Mouse (Mus musculus) kidney, embryonic 16.5 days (tissue): ENCODE data around the gene Amt. TPM values are rescaled to one million over a fixed set of nuclear protein-coding genes. Genes with fewer than 3 reads are reported as not detected.
"Not testable (repeated sequence)": the region's sequence is repeated elsewhere in the genome, so short reads cannot be mapped to it uniquely, and the experiment has no call there.

Source experiments
- ATAC-seq: fragments of 200-750 bp; cut with Nextera tagmentation; 2 replicates; pipeline ENCODE4 v1.8.0; 2017; ENCODE audit warnings: moderate TSS enrichment; ENCODE audit not compliant: low FRiP score, low TSS enrichment
- H3K27ac ChIP-seq: fragments of 300-500 bp; sonication (generic); 2 replicates; pipeline ENCODE4 v1.5.1; 2014; ENCODE audit warnings: low read length
- H3K27me3 ChIP-seq: fragments of 300-500 bp; sonication (generic); 2 replicates; pipeline ENCODE4 v1.6.1; 2014; ENCODE audit warnings: low read length, control low read depth, mixed read lengths; ENCODE audit not compliant: insufficient read depth
- H3K36me3 ChIP-seq: fragments of 300-500 bp; sonication (generic); 2 replicates; pipeline ENCODE4 v1.6.1; 2014; ENCODE audit warnings: low read length, control low read depth, mixed read lengths; ENCODE audit not compliant: insufficient read depth
- H3K4me1 ChIP-seq: fragments of 300-500 bp; sonication (generic); 2 replicates; pipeline ENCODE4 v1.6.1; 2014; ENCODE audit warnings: low read length, control low read depth, mixed read lengths; ENCODE audit not compliant: insufficient read depth
- H3K4me2 ChIP-seq: fragments of 300-500 bp; sonication (generic); replicated peaks from 2 replicates; pipeline ENCODE4 v1.6.1; 2014; ENCODE audit warnings: low read depth, low read length
- H3K4me3 ChIP-seq: fragments of 300-500 bp; sonication (generic); 2 replicates; pipeline ENCODE4 v1.5.1; 2014; ENCODE audit warnings: mild to moderate bottlenecking, low read length
- H3K9ac ChIP-seq: fragments of 300-500 bp; sonication (generic); replicated peaks from 2 replicates; pipeline ENCODE4 v1.6.1; 2014; ENCODE audit warnings: low read length
- H3K9me3 ChIP-seq: fragments of 300-500 bp; sonication (generic); 2 replicates; pipeline ENCODE4 v1.6.1; 2016; ENCODE audit warnings: low read length, control low read depth
- WGBS: fragments of 180-500 bp; shearing (Covaris S2); extraction: QIAGEN DNeasy Blood & Tissue Kit; methylation state at CpG from one replicate; pipeline ENCODE4 v1.1.7; 2014; 5-methylcytosine and 5-hydroxymethylcytosine counted together
- polyA plus RNA-seq: library from polyadenylated mRNA; unstranded; fragments of >200 nt; fragmentation: Nextera tagmentation; extraction: Ambion mirVana; gene quantifications from 2 replicates; pipeline ENCODE4 v1.2.1, GENCODE M21; 2015

The Amt gene
- polyA plus RNA-seq, 1 experiment from 2014 or later, result 40.8 TPM

GRCm38 (mm10) chr9:108264191-108264921, 32.3 kb upstream of the Amt start:
- Histone ChIP-seq H3K4me3 (peak overlapping the region; percentile 91), H3K9me3 (no peaks in the 10 kb centered on the region), H3K27me3 (no peaks in the 10 kb centered on the region), H3K36me3 (no peaks in the 10 kb centered on the region), H3K4me2 (peak overlapping the region; percentile 66), H3K9ac (peak overlapping the region; percentile 93), H3K4me1 (peaks cover 33% of the 10 kb centered on the region), H3K27ac (peak overlapping the region; percentile 96)
- 0 out of 2 replicates have a peak, but pooled peaks have one; percentile 1 for ATAC-seq
- 13% methylated on average over 10 of the region's 10 CpGs for WGBS

GRCm38 (mm10) chr9:108266261-108266935, 30.3 kb upstream of the Amt start:
- H3K36me3 ChIP-seq, result no peaks in the 10 kb centered on the region
- peaks cover 29% of the 10 kb centered on the region for H3K4me1 ChIP-seq
- ATAC-seq, result no peak
- WGBS, result 53% methylated on average over 10 of the region's 10 CpGs
- H3K4me2 ChIP-seq, result no peak overlapping the region
- no peaks in the 10 kb centered on the region for H3K27me3 ChIP-seq
- no peak overlapping the region for H3K9ac ChIP-seq
- H3K4me3 ChIP-seq, result no peak overlapping the region
- H3K9me3 ChIP-seq, result no peaks in the 10 kb centered on the region
- H3K27ac ChIP-seq, result no peak overlapping the region

GRCm38 (mm10) chr9:108267691-108268090, 29.0 kb upstream of the Amt start:
- H3K9ac ChIP-seq, result no peak overlapping the region
- H3K27ac ChIP-seq, result no peak overlapping the region
- H3K36me3 ChIP-seq, result no peaks in the 10 kb centered on the region
- no peak for ATAC-seq
- H3K4me3 ChIP-seq, result no peak overlapping the region
- no peak overlapping the region for H3K4me2 ChIP-seq
- H3K4me1 ChIP-seq, result peaks cover 26% of the 10 kb centered on the region
- no peaks in the 10 kb centered on the region for H3K27me3 ChIP-seq
- no peaks in the 10 kb centered on the region for H3K9me3 ChIP-seq
- 82% methylated on average over 7 of the region's 7 CpGs for WGBS

- H3K9ac ChIP-seq, H3K9me3 ChIP-seq, ATAC-seq, H3K27ac ChIP-seq, H3K27me3 ChIP-seq, H3K4me3 ChIP-seq, H3K4me2 ChIP-seq, H3K36me3 ChIP-seq: not testable (repeated sequence)
- peaks cover 29% of the 10 kb centered on the region for H3K4me1 ChIP-seq
- 77% methylated on average over 6 of the region's 7 CpGs for WGBS
Measured at GRCm38 (mm10) chr9:108268701-108269100, 28.0 kb upstream of the Amt start.

GRCm38 (mm10) chr9:108271941-108272340, 24.7 kb upstream of the Amt start:
- WGBS, result 13% methylated on average over 2 of the region's 2 CpGs
- no peak for ATAC-seq
- Histone ChIP-seq H3K9ac (no peak overlapping the region), H3K9me3 (no peaks in the 10 kb centered on the region), H3K4me1 (peaks cover 26% of the 10 kb centered on the region), H3K27ac (peak overlapping the region; percentile 46; the same call in 1 of the 2 replicates), H3K27me3 (no peaks in the 10 kb centered on the region), H3K36me3 (no peaks in the 10 kb centered on the region), H3K4me2 (no peak overlapping the region), H3K4me3 (no peak overlapping the region)

GRCm38 (mm10) chr9:108272691-108273090, 24.0 kb upstream of the Amt start:
- Histone ChIP-seq H3K9me3 (no peaks in the 10 kb centered on the region), H3K4me3 (no peak overlapping the region), H3K4me2 (no peak overlapping the region), H3K9ac (no peak overlapping the region), H3K27ac (peak overlapping the region; percentile 46), H3K27me3 (no peaks in the 10 kb centered on the region), H3K36me3 (no peaks in the 10 kb centered on the region), H3K4me1 (peaks cover 26% of the 10 kb centered on the region)
- 69% methylated on average over 5 of the region's 5 CpGs for WGBS
- ATAC-seq, result no peak

GRCm38 (mm10) chr9:108273485-108273884, 23.2 kb upstream of the Amt start:
- no peak overlapping the region for H3K27ac ChIP-seq
- H3K4me3 ChIP-seq, result no peak overlapping the region
- H3K4me2 ChIP-seq, result no peak overlapping the region
- H3K27me3 ChIP-seq, result no peaks in the 10 kb centered on the region
- H3K4me1 ChIP-seq, result peaks cover 26% of the 10 kb centered on the region
- no peaks in the 10 kb centered on the region for H3K36me3 ChIP-seq
- 84% methylated on average over 4 of the region's 4 CpGs for WGBS
- H3K9me3 ChIP-seq, result no peaks in the 10 kb centered on the region
- no peak overlapping the region for H3K9ac ChIP-seq
- ATAC-seq, result no peak

GRCm38 (mm10) chr9:108274476-108275330, 21.9 kb upstream of the Amt start:
- H3K9ac ChIP-seq, result no peak overlapping the region
- peak overlapping the region; percentile 18; the same call in 1 of the 2 replicates for H3K27ac ChIP-seq
- H3K4me1 ChIP-seq, result peaks cover 26% of the 10 kb centered on the region
- ATAC-seq, result no peak
- no peaks in the 10 kb centered on the region for H3K27me3 ChIP-seq
- WGBS, result 73% methylated on average over 5 of the region's 5 CpGs
- no peaks in the 10 kb centered on the region for H3K9me3 ChIP-seq
- H3K4me3 ChIP-seq, result no peak overlapping the region
- H3K4me2 ChIP-seq, result no peak overlapping the region
- no peaks in the 10 kb centered on the region for H3K36me3 ChIP-seq

- no peak for ATAC-seq
- Histone ChIP-seq H3K27me3 (no peaks in the 10 kb centered on the region), H3K9ac (no peak overlapping the region), H3K4me1 (peaks cover 26% of the 10 kb centered on the region), H3K9me3 (no peaks in the 10 kb centered on the region), H3K27ac (no peak overlapping the region), H3K4me2 (no peak overlapping the region), H3K4me3 (no peak overlapping the region), H3K36me3 (no peaks in the 10 kb centered on the region)
- WGBS, result 46% methylated on average over 6 of the region's 6 CpGs
Measured at GRCm38 (mm10) chr9:108275331-108275659, 21.4 kb upstream of the Amt start.
